Mouse (Mus musculus): Measurements from ENCODE around the gene Epha4. TPM values are rescaled to one million over a fixed set of nuclear protein-coding genes. Genes with fewer than 3 reads are reported as not detected.

Epha4 gene
- total and polyA plus RNA-seq, 3 experiments: 3.9 to 26.0 (median 13.0) TPM

- Histone ChIP-seq H3K27me3 (replicated peaks) (no peaks in the 10 kb centered on the region), H3K27ac (ENCODE audit: insufficient read depth, low read depth) (no peak overlapping the region), H3K4me2 (ENCODE audit: insufficient read depth, low read depth, poor library complexity, severe bottlenecking) (no peak overlapping the region; the same call in 1 of the 2 replicates), H3K9me3 (replicated peaks; ENCODE audit: low read length) (no peaks in the 10 kb centered on the region), H3K4me3 (replicated peaks in 1 of 3; ENCODE audit: low read depth in 2 of 3, low read length in 2 of 3, poor library complexity in 1 of 3) (no peak overlapping the region), H3K9ac (ENCODE audit: insufficient read depth, low read depth) (no peak overlapping the region), H3K4me1 (ENCODE audit: control insufficient read depth in 1 of 2, insufficient read depth in 2 of 2) (peaks cover 2 to 34% of the 10 kb centered on the region in 2 experiments; a peak in 2 of 4 replicates), H3K36me3 (replicated peaks in 1 of 2; ENCODE audit: control insufficient read depth in 1 of 2, insufficient read depth in 1 of 2, low read length in 1 of 2) (peaks cover 19 to 20% of the 10 kb centered on the region in 2 experiments), H3K79me2 (replicated peaks; ENCODE audit: control insufficient read depth, extremely low read depth, insufficient read depth, poor library complexity, severe bottlenecking) (peaks cover 14% of the 10 kb centered on the region)
- in situ Hi-C loops (cut with MboI; ENCODE audit: low pct_ligation_motif_present, low pct_unique_long_range_greater_than_20kb, low sequenced_read_pairs): no loop called here
- dilution Hi-C loops (cut with MboI; ENCODE audit: extremely low pct_ligation_motif_present, extremely low pct_unique_long_range_greater_than_20kb, low sequenced_read_pairs): no loop called here
- no peak for DNase-seq (ENCODE audit: extremely low read depth)
- TF ChIP-seq SMC3 (IDR thresholded peaks at IDR 0.05; ENCODE audit: low read depth, low read length) (no peak), ZNF384 (IDR thresholded peaks at IDR 0.05; ENCODE audit: low read depth, low read length) (peak; percentile 91)
Observed at GRCm38 (mm10) chr1:77447061-77447614, 67.8 kb downstream of the Epha4 start.

GRCm38 (mm10) chr1:77446438-77446837, 68.5 kb downstream of the Epha4 start:
- Histone ChIP-seq H3K27me3 (replicated peaks) (no peaks in the 10 kb centered on the region), H3K79me2 (replicated peaks; ENCODE audit: control insufficient read depth, extremely low read depth, insufficient read depth, poor library complexity, severe bottlenecking) (peaks cover 14% of the 10 kb centered on the region), H3K4me1 (ENCODE audit: control insufficient read depth in 1 of 2, insufficient read depth in 2 of 2) (peaks cover 2 to 41% of the 10 kb centered on the region in 2 experiments; a peak in 2 of 4 replicates), H3K9me3 (replicated peaks; ENCODE audit: low read length) (no peaks in the 10 kb centered on the region), H3K4me3 (replicated peaks in 1 of 3; ENCODE audit: low read depth in 2 of 3, low read length in 2 of 3, poor library complexity in 1 of 3) (no peak overlapping the region), H3K27ac (ENCODE audit: insufficient read depth, low read depth) (no peak overlapping the region), H3K4me2 (ENCODE audit: insufficient read depth, low read depth, poor library complexity, severe bottlenecking) (no peak overlapping the region), H3K9ac (ENCODE audit: insufficient read depth, low read depth) (no peak overlapping the region), H3K36me3 (replicated peaks in 1 of 2; ENCODE audit: control insufficient read depth in 1 of 2, insufficient read depth in 1 of 2, low read length in 1 of 2) (peaks cover 17 to 19% of the 10 kb centered on the region in 2 experiments)
- dilution Hi-C loops (cut with MboI; ENCODE audit: extremely low pct_ligation_motif_present, extremely low pct_unique_long_range_greater_than_20kb, low sequenced_read_pairs): no loop called here
- in situ Hi-C loops (cut with MboI; ENCODE audit: low pct_ligation_motif_present, low pct_unique_long_range_greater_than_20kb, low sequenced_read_pairs): no loop called here
- DNase-seq (ENCODE audit: extremely low read depth): no peak
- TF ChIP-seq JUN (IDR thresholded peaks at IDR 0.05; ENCODE audit: insufficient read depth, low read depth, low read length): no peak
- TF ChIP-seq MEF2A (IDR thresholded peaks at IDR 0.05; ENCODE audit: borderline replicate concordance, low read depth, low read length): no peak
- TF ChIP-seq BHLHE40 (IDR thresholded peaks at IDR 0.05; ENCODE audit: low read depth, low read length): no peak
- no peak for TF ChIP-seq TCF12 (IDR thresholded peaks at IDR 0.05; ENCODE audit: low read depth, low read length)
- no peak for TF ChIP-seq ZMIZ1 (IDR thresholded peaks at IDR 0.05; ENCODE audit: low read depth, low read length)
- TF ChIP-seq MAZ (IDR thresholded peaks at IDR 0.05; ENCODE audit: low read depth, low read length): no peak
- no peak for TF ChIP-seq RAD21 (IDR thresholded peaks at IDR 0.05; ENCODE audit: low read depth, low read length)
- TF ChIP-seq PAX5 (IDR thresholded peaks at IDR 0.05; ENCODE audit: low read length): no peak
- TF ChIP-seq TBP (conservative IDR thresholded peaks at IDR 0.05; ENCODE audit: low read depth, low read length): no peak
- TF ChIP-seq CHD2 (IDR thresholded peaks at IDR 0.05; ENCODE audit: low read length): no peak
- no peak for TF ChIP-seq USF1 (IDR thresholded peaks at IDR 0.05; ENCODE audit: low read depth, low read length)
- TF ChIP-seq HCFC1 (IDR thresholded peaks at IDR 0.05; ENCODE audit: low read depth, low read length): no peak
- no peak for TF ChIP-seq KAT2A (IDR thresholded peaks at IDR 0.05; ENCODE audit: insufficient replicate concordance, low read length)
- no peak for TF ChIP-seq CTCF (conservative IDR thresholded peaks at IDR 0.05 in 1 of 2, IDR thresholded peaks at IDR 0.05 in 1 of 2; ENCODE audit: low read depth in 2 of 2, low read length in 2 of 2)
- TF ChIP-seq MYC (IDR thresholded peaks at IDR 0.05; ENCODE audit: low read depth, low read length): no peak
- no peak for TF ChIP-seq MAX (IDR thresholded peaks at IDR 0.05; ENCODE audit: low read length)
- no peak for TF ChIP-seq E2F4 (IDR thresholded peaks at IDR 0.05; ENCODE audit: insufficient replicate concordance, low read depth, low read length)
- TF ChIP-seq USF2 (conservative IDR thresholded peaks at IDR 0.05; ENCODE audit: low read depth, low read length): no peak
